Mouse (Mus musculus): Measurements from ENCODE around the gene Clec4e. TPM values are rescaled to one million over a fixed set of nuclear protein-coding genes. Genes with fewer than 3 reads are reported as not detected.
"Not testable (repeated sequence)": the region's sequence is repeated elsewhere in the genome, so short reads cannot be mapped to it uniquely, and the experiment has no call there.

Gene Clec4e
- polyA plus RNA-seq, 1 experiment from 2014 or later = not detected

DNA sequence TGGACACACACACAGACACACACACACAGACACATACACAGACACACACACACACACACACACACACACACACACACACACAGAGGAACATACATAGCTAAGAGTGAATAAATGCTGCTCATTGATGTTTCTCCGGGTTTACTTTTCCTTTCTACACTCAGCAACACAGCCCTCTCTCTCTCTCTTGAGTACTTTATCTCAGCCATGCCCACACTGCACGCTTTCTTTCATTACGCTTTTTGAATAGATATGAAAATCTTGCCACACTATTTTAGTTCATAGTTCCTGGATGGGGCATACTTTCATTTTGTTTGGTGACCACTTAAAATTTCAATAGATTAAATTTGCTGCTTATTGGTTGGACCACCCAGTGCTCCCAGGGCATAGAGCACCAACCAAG is 25.5 kb downstream of the Clec4e start:
- Histone ChIP-seq H3K9ac (replicated peaks) (no peak overlapping the region), H3K9me3 (replicated peaks) (no peaks in the 10 kb centered on the region), H3K36me3 (no peaks in the 10 kb centered on the region), H3K4me2 (no peak overlapping the region), H3K4me3 (replicated peaks) (no peak overlapping the region), H3K27me3 (replicated peaks) (no peaks in the 10 kb centered on the region), H3K27ac (replicated peaks) (no peak overlapping the region), H3K4me1 (no peaks in the 10 kb centered on the region)
- no peak for ATAC-seq (ENCODE audit: low FRiP score)
- 93% methylated on average over 3 of the region's 3 CpGs for WGBS

DNA sequence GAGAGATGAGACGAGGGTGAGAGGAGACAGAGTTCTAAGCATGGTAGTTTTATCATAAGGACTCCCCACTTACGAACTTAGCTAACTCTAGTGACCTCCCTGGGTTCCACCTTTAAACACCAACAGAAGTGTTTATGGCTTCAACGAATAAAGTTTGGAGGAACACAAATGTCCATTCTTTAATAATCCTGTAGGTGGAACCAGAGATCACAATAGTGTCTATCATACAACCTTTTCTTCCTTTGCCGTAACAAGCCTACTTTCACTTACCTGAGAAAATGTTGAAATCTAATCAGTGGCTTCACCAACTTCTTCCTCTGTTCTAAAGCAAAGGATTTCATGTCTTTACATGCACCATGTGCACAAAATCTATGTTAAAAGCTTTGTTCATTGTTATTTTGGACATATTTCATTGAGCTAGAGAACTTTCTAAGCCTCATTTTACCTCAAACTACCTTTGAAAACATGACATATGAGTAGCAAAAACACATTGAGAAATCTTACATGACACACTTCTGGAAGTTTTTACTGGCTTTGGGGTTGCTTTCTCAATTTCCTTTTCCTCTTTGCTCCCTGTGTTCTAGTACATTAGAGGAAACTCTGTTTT is 28.0 kb downstream of the Clec4e start, which contains the start of gene Clec4d:
Clec4d (plus strand) TSS at position 557 of the 607 bp plus-strand sequence.
- no peak within 1 kb of the TSS for H3K4me3 ChIP-seq (replicated peaks)
- no peaks in the 10 kb centered on the region for H3K27me3 ChIP-seq (replicated peaks)
- H3K9ac ChIP-seq (replicated peaks) = no peak within 1 kb of the TSS
- no peaks in the 10 kb centered on the region for H3K36me3 ChIP-seq
- H3K9me3 ChIP-seq (replicated peaks) = no peaks in the 10 kb centered on the region
- H3K27ac ChIP-seq (replicated peaks) = no peak within 1 kb of the TSS
- 82% methylated on average over 4 of the region's 4 CpGs for WGBS
- no peaks in the 10 kb centered on the region for H3K4me1 ChIP-seq
- H3K4me2 ChIP-seq = no peak within 1 kb of the TSS
- no peak for ATAC-seq (ENCODE audit: low FRiP score)

DNA sequence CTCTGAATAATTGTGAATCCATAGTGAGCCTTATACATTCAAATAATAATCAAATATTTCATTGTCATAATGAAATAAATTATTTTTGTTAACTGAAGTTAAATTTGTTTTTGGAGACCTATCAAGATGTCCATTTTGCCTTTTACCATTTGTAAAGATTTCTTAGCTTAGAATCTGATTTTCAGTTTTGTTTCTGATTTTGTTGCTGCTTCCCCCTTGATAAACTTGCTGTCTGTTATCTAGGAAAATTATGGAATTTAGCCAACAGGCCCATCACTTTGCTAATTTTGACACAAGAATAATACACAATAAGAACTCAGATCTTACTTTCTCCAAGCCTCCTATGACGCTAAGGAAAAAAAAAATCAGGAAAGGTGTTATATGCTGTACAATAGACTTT is 28.8 kb downstream of the Clec4e start:
- H3K27me3 ChIP-seq (replicated peaks) = no peaks in the 10 kb centered on the region
- WGBS = 93% methylated on average over 1 of the region's 1 CpGs
- no peak for ATAC-seq (ENCODE audit: low FRiP score)

DNA sequence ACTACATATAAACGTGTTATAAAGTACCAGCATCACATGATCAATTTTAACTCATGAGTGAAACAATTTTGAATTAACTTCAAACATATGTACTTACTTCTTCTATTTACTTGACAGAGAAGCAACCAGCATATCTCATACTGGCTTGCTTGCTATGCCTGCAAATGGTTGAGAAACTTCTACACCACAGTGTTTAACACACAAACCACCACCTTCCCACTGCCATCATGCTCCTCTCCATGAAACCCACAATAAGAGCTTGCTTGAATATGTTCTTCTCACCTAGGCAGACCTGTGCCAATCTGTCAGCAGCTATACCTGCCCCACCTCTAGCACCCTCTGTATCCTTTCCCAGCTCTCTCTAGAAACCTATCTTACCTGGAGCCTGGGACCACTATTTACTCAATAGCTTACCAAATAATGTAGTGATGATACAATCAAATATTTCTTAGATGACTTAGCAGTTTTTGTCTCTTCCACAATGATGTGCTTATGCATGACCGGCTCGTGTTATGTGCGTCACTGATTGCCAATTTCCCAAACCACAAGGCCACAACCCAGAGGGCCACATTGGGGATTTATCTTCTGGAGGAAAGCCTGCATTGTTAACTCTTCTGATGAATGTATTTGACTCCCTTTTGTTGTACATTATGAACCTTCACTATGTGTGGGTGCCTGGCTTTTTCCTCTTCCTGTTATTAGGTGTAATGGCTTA is 29.6 kb downstream of the Clec4e start:
- no peaks in the 10 kb centered on the region for H3K36me3 ChIP-seq
- no peak overlapping the region for H3K4me2 ChIP-seq
- ATAC-seq (ENCODE audit: low FRiP score) = no peak
- no peak overlapping the region for H3K4me3 ChIP-seq (replicated peaks)
- H3K9me3 ChIP-seq (replicated peaks) = no peaks in the 10 kb centered on the region
- no peak overlapping the region for H3K9ac ChIP-seq (replicated peaks)
- H3K27ac ChIP-seq (replicated peaks) = no peak overlapping the region
- H3K4me1 ChIP-seq = no peaks in the 10 kb centered on the region
- 87% methylated on average over 4 of the region's 4 CpGs for WGBS
- H3K27me3 ChIP-seq (replicated peaks) = no peaks in the 10 kb centered on the region

More for the DNA sequence above, 28.8 kb downstream of the Clec4e start:
- H3K27ac ChIP-seq (replicated peaks) = no peak overlapping the region
- no peaks in the 10 kb centered on the region for H3K4me1 ChIP-seq
- H3K9me3 ChIP-seq (replicated peaks) = no peaks in the 10 kb centered on the region
- H3K4me2 ChIP-seq = no peak overlapping the region
- H3K36me3 ChIP-seq = no peaks in the 10 kb centered on the region
- no peak overlapping the region for H3K4me3 ChIP-seq (replicated peaks)
- no peak overlapping the region for H3K9ac ChIP-seq (replicated peaks)

DNA sequence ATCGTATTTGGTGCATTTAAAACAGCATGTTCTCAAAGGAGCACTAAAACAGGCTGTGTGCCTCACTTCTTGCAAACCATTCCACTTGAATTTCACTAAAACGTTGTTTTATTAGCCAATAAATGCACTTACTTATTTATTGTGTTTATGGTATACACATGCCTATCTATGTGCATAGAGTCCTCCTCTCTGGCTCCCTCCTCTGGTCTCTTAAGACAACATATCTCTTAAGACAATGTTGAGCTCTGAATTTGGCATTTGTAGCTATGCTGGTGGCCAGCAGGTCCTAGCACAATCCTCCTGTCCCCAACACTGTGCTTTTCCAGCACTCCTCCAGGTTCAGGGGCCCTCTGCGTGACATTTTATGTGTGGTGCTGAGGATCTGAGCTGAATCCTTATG is 30.7 kb downstream of the Clec4e start:
- Histone ChIP-seq H3K27me3 (replicated peaks) (no peaks in the 10 kb centered on the region), H3K4me1 (no peaks in the 10 kb centered on the region), H3K9ac (replicated peaks) (no peak overlapping the region), H3K4me2 (no peak overlapping the region), H3K36me3 (no peaks in the 10 kb centered on the region), H3K4me3 (replicated peaks) (no peak overlapping the region), H3K9me3 (replicated peaks) (no peaks in the 10 kb centered on the region), H3K27ac (replicated peaks) (no peak overlapping the region)
- ATAC-seq (ENCODE audit: low FRiP score) = no peak
- WGBS = 78% methylated on average over 3 of the region's 3 CpGs

DNA sequence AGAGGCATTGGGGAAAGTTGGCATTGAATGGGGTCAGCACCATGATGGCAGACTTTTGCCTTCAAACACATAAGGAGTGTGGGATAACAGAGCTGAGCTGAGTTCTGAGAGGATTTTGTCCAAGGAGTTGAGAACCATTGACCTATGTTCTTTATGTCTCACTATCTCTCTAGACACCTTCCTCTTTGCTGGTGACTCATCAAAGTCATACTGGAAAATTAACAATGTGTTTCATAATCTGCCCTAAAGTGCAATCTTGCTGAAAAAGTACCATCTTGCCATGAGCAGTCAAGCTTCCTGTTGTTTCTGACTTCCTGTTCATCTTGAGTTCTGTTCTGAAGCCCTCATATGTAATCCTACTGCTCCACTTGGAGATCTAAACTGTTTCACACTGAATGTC is 36.9 kb downstream of the Clec4e start:
- no peak overlapping the region for H3K4me2 ChIP-seq
- H3K9ac ChIP-seq (replicated peaks) = no peak overlapping the region
- no peaks in the 10 kb centered on the region for H3K9me3 ChIP-seq (replicated peaks)
- H3K4me3 ChIP-seq (replicated peaks) = no peak overlapping the region
- H3K36me3 ChIP-seq = no peaks in the 10 kb centered on the region
- no peaks in the 10 kb centered on the region for H3K4me1 ChIP-seq
- H3K27me3 ChIP-seq (replicated peaks) = no peaks in the 10 kb centered on the region
- no peak for ATAC-seq (ENCODE audit: low FRiP score)
- no peak overlapping the region for H3K27ac ChIP-seq (replicated peaks)

DNA sequence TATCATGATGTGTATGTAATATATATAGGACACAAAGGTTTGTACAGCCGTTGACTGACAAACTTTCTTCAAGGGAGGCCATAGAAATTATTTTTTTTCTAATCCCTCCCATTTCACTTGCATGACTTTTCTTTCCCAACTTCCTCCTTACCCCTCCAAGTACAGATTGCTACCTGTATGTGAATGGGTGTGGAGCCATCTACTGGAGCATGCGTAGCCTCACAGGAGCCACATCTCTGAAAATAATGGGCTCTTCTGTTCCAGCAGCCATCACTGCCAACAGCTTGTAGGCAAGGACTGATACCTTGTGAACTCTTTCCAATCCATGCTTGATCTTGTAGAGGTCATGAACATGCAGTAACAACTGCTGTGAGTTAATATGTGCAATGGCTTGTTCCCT is 40.8 kb downstream of the Clec4e start:
- not testable (repeated sequence) for H3K27ac ChIP-seq (replicated peaks); H3K4me3 ChIP-seq (replicated peaks); H3K4me1 ChIP-seq; H3K9me3 ChIP-seq (replicated peaks); H3K27me3 ChIP-seq (replicated peaks); H3K36me3 ChIP-seq; H3K9ac ChIP-seq (replicated peaks); ATAC-seq (ENCODE audit: low FRiP score); H3K4me2 ChIP-seq
- 84% methylated on average over 2 of the region's 2 CpGs for WGBS

DNA sequence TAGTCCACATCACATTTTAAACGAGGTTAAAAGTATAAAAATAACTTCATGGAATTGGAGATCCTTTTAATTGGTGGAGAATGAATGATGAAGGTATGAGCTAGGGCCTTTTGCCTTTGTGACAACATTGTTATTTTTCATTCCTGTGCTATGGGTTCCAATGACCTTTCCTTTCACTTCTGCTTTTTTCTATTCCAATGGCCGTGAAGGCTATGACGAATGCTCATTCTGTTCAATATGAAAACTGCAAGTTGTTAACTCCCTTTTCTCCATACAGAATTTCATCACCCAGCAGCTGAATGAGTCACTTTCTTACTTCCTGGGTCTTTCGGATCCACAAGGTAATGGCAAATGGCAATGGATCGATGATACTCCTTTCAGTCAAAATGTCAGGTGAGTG is 45.5 kb downstream of the Clec4e start:
- Histone ChIP-seq H3K27ac (replicated peaks) (no peak overlapping the region), H3K4me1 (no peaks in the 10 kb centered on the region), H3K27me3 (replicated peaks) (no peaks in the 10 kb centered on the region), H3K4me2 (no peak overlapping the region), H3K36me3 (no peaks in the 10 kb centered on the region), H3K4me3 (replicated peaks) (no peak overlapping the region), H3K9me3 (replicated peaks) (no peaks in the 10 kb centered on the region), H3K9ac (replicated peaks) (no peak overlapping the region)
- whole genome bisulfite sequencing = 89% methylated on average over 5 of the region's 5 CpGs
- no peak for ATAC-seq (ENCODE audit: low FRiP score)

DNA sequence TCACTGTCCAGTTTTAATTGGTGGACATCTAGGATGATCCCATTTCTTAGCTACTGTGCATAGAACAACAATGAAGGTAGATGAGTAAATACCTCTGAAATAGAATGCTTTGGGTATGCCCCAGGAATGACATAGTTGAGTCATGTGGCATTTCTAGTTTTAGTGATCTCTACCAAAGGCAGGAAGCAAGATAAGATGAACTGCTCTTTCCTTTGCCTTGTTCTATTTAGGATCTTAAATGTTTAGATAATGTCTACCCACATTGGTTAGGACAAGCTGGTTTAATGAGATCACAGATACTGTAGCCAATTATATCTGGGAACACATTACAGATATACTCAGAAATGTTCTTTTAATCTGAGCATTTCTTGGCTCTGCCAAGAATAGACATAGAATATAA is 52.1 kb downstream of the Clec4e start:
- 0 out of 2 replicates have a peak, but pooled peaks cover 4% of the 10 kb centered on the region for H3K9me3 ChIP-seq (replicated peaks)

More for the DNA sequence above, 52.1 kb downstream of the Clec4e start:
- no peak overlapping the region for H3K4me3 ChIP-seq (replicated peaks)
- no peak overlapping the region for H3K9ac ChIP-seq (replicated peaks)
- no peak for ATAC-seq (ENCODE audit: low FRiP score)
- H3K27me3 ChIP-seq (replicated peaks) = no peaks in the 10 kb centered on the region
- no peaks in the 10 kb centered on the region for H3K36me3 ChIP-seq
- H3K4me1 ChIP-seq = no peaks in the 10 kb centered on the region
- no peak overlapping the region for H3K27ac ChIP-seq (replicated peaks)
- no peak overlapping the region for H3K4me2 ChIP-seq

Other genes starting within 250 kb of the Clec4e start
- not detected in 2 replicates for gene Clec4b1, start 239.9 kb downstream of the Clec4e start, polyA plus RNA-seq (2015; fragmentation: Nextera tagmentation; extraction: Ambion mirVana)
- 1.7 and 2.0 TPM in 2 replicates for gene Clec4a2, start 183.4 kb downstream of the Clec4e start, polyA plus RNA-seq (2015; fragmentation: Nextera tagmentation; extraction: Ambion mirVana)
- gene Clec4b2, start 117.0 kb downstream of the Clec4e start, polyA plus RNA-seq (2015; fragmentation: Nextera tagmentation; extraction: Ambion mirVana) = not detected in 2 replicates
- 0.73 and 1.9 TPM in 2 replicates for gene Clec4n, start 60.0 kb downstream of the Clec4e start, polyA plus RNA-seq (2015; fragmentation: Nextera tagmentation; extraction: Ambion mirVana)
- gene Clec4d, start 27.8 kb downstream of the Clec4e start, polyA plus RNA-seq (2015; fragmentation: Nextera tagmentation; extraction: Ambion mirVana) = 0.18 TPM in 1 of 2 replicates, not detected in the other
- gene Vmn2r19, start 18.5 kb upstream of the Clec4e start, polyA plus RNA-seq (2015; fragmentation: Nextera tagmentation; extraction: Ambion mirVana) = not detected in 2 replicates
- not detected in 2 replicates for gene Vmn2r20, start 128.2 kb upstream of the Clec4e start, polyA plus RNA-seq (2015; fragmentation: Nextera tagmentation; extraction: Ambion mirVana)
- gene Vmn2r21, start 243.5 kb upstream of the Clec4e start, polyA plus RNA-seq (2015; fragmentation: Nextera tagmentation; extraction: Ambion mirVana) = not detected in 2 replicates

All from neural tube, embryonic 15.5 days (tissue).